Mouse (Mus musculus): Measurements from ENCODE around the gene Pzp.

- TF ChIP-seq CTCF (IDR thresholded peaks at IDR 0.05; ENCODE audit: low read depth) (no peak), EP300 (IDR thresholded peaks at IDR 0.05; ENCODE audit: low read depth) (no peak)
These were observed 69.3 kb downstream of the Pzp start for GRCm38 (mm10) chr6:128457186-128457585.

All from liver, postnatal 0 days (tissue).